Mouse (Mus musculus): ENCODE measurements around the gene Hvcn1.
"Not testable (repeated sequence)": the region's sequence is repeated elsewhere in the genome, so short reads cannot be mapped to it uniquely, and the experiment has no call there.

The Hvcn1 gene

GRCm38 (mm10) chr5:122208909-122209308, 2.3 kb downstream of the Hvcn1 start:
- no peak for DNase-seq

- peak; percentile 68 for DNase-seq
These were observed 3.2 kb downstream of the Hvcn1 start for GRCm38 (mm10) chr5:122209591-122210368.

- DNase-seq, result no peak
These were observed 4.3 kb downstream of the Hvcn1 start for GRCm38 (mm10) chr5:122210890-122211289.

- no peak for DNase-seq
These were observed 5.5 kb downstream of the Hvcn1 start for GRCm38 (mm10) chr5:122212125-122212524.

- DNase-seq, result not testable (repeated sequence)
These were observed 6.2 kb downstream of the Hvcn1 start for GRCm38 (mm10) chr5:122212820-122213219.

GRCm38 (mm10) chr5:122213861-122214260, 7.3 kb downstream of the Hvcn1 start:
- DNase-seq, result no peak

GRCm38 (mm10) chr5:122217636-122218035, 11.0 kb downstream of the Hvcn1 start:
- DNase-seq, result no peak

- no peak for DNase-seq
These were observed 11.7 kb downstream of the Hvcn1 start for GRCm38 (mm10) chr5:122218109-122218905.

GRCm38 (mm10) chr5:122218928-122219327, 12.3 kb downstream of the Hvcn1 start:
- DNase-seq, result no peak

- no peak for DNase-seq
These were observed 13.3 kb downstream of the Hvcn1 start for GRCm38 (mm10) chr5:122219655-122220629.

- no peak for DNase-seq
These were observed 14.5 kb downstream of the Hvcn1 start for GRCm38 (mm10) chr5:122221085-122221484.

GRCm38 (mm10) chr5:122224291-122224690, 17.7 kb downstream of the Hvcn1 start:
- no peak for DNase-seq

GRCm38 (mm10) chr5:122228271-122228765, 21.7 kb downstream of the Hvcn1 start:
- DNase-seq, result no peak

GRCm38 (mm10) chr5:122228772-122229171, 22.2 kb downstream of the Hvcn1 start:
- no peak for DNase-seq

- DNase-seq, result no peak
These were observed 24.2 kb downstream of the Hvcn1 start for GRCm38 (mm10) chr5:122230816-122231215.

GRCm38 (mm10) chr5:122231431-122231830, 24.8 kb downstream of the Hvcn1 start:
- no peak for DNase-seq

GRCm38 (mm10) chr5:122232004-122232403, 25.4 kb downstream of the Hvcn1 start:
- DNase-seq, result no peak

GRCm38 (mm10) chr5:122233077-122233581, 26.5 kb downstream of the Hvcn1 start:
- DNase-seq, result no peak

- no peak for DNase-seq
These were observed 27.1 kb downstream of the Hvcn1 start for GRCm38 (mm10) chr5:122233695-122234094.

- DNase-seq, result no peak
These were observed 28.0 kb downstream of the Hvcn1 start for GRCm38 (mm10) chr5:122234319-122235195.

GRCm38 (mm10) chr5:122235196-122235836, 28.7 kb downstream of the Hvcn1 start:
- no peak for DNase-seq

Measured in retina, postnatal 1 day (tissue).